Mouse (Mus musculus) ovary, postnatal 10 days (tissue): ENCODE results near the gene Npas1.

Experiments used
- DNase-seq: peaks from one replicate; pipeline ENCODE4 v3.0.0; 2022; ENCODE audit warnings: low spot score

Gene Npas1

GRCm38 (mm10) chr7:16477628-16478027, at the start of gene Npas1:
TSS of gene Npas1 (minus strand) at chr7:16477728.
- no peak for DNase-seq

DNA sequence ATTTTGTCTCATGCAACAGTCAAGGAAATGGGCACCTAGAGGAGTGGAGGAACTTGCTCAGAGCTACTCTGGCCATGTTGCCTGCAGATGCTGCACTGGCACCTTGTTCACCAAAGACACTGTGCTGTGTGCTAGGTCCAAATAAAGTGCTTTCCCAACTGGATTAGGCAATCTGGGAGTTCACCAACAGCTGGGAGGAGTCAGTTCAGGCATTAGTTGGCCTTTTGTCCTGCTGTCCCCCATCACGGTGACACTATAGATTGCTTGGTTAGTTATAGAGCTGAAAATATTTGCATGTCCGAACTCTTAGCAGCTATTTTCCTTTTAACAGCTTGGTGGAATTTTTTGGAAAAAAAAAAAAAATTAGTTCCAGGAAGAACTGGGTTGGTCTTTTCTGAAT, 48.5 kb upstream of the Npas1 start:
- no peak for DNase-seq

DNA sequence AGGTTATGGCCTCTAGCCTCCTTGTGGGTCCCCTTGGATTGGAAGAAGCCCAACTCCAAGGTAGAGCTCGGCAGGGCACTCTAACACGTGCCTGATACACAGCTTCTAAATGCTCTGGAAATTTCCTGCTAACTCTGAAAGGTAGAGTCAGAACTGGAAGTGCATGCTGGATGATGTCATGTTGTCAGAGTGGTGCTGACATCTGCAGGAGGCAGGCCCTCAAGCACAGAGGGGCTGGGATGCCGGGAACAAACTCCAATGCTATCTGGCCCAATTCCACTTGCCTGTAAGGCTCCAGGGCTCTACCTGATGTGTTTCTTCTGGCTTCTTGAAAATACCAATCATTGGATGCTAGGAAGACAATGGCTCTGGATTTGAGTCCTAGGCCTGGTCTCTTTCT, 47.9 kb upstream of the Npas1 start:
- DNase-seq: no peak

DNA sequence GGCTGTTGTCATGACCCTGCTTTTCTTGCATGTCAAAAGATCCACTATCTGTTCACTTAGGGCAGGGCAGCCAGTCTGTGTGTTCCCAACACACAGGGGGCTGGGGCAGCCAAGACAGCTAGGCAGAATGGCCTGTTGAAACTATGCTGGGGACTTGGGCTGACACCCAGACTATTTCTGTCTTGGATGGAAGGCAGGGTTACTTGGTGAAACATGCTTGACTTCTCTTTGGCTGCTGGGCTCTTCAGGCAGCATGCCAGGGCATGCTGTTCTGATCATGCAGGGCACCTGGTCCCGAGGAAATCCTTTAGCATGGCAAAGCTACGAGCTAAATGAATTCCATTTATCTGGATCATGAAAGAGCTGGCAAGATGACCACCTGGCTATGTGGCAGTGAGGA, 46.8 kb upstream of the Npas1 start:
- no peak for DNase-seq

- DNase-seq: no peak
Observed at GRCm38 (mm10) chr7:16519310-16519709, 41.8 kb upstream of the Npas1 start.

- DNase-seq: no peak
Observed at GRCm38 (mm10) chr7:16517198-16517597, 39.7 kb upstream of the Npas1 start.

DNA sequence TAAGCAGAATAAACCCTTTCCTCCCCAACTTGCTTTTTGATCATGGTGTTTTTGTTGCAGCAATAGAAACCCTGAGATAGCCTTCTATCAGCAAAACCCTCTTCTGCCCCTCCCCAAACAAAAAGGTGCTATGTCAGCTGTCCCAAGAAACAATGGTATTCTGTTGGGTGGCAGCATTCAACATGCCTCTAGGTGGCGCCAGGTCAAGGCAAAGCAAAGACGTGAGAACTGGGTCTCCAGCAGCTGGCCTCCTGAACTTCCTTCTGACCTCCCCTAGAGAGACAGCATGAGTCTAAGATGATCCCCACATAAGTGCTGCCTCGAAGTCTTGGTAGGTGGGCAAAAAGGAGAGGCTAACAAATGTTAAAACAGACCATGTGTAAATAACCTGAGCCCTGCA, 29.8 kb upstream of the Npas1 start:
- DNase-seq: no peak

DNA sequence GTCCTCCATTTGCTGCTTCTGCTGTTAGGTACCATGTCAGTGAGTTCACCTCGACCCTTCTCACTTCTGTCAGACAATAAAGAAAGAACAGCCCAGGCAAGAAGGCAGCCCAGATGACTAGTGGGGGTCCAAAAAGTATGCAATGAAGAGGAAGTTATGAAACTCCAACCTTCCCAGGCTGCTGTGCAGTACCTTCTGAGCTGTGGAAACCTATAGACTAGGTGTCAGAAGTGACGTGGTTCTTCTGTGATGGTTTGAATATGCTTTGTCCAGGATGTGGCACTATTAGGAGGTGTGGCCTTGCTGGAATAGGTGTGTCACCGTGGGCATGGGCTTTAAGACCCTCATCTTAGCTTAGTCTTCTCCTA, 27.7 kb upstream of the Npas1 start:
- DNase-seq: no peak

- no peak for DNase-seq
Observed at GRCm38 (mm10) chr7:16504573-16505225, 27.2 kb upstream of the Npas1 start.

DNA sequence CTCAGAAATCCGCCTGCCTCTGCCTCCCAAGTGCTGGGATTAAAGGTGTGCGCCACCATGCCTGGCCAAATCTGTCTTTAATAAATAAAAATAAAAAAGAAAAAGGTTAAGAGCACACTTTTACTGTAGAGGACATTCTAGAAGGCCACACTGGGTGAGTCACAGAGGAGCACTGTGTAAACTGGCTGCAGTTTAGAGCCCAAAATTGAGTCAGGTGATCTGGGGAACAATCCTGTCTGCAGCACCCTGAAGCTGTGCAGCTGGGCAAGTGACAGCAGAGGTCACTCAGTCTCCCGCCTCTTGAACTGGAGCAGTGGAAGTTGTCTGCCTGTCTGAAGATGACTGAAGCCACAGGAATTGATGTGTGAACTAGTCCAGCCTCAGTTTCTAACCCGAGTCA, 24.0 kb upstream of the Npas1 start:
- DNase-seq: no peak

DNA sequence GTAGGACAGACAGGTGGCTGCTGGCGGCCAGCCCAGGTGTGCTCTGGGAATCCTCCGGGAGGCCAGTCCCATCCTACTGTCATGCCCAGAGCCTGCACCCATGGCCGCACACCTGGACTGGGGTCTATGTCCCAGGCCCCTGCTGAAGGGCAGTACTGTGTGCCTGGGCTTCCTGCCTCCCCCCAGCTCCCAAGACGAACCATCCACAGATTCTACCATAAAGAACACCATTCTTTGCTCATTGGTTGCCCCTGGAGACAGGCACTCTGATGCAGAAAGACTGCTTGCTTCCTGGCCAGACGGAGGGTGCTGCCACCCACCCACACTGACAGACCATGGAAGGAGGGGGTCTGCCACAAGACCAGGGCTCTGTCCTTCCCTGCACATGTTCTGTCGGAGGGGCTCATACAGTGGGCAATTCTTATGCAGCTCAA, 22.2 kb upstream of the Npas1 start:
- DNase-seq: no peak

GRCm38 (mm10) chr7:16496260-16496659, 18.7 kb upstream of the Npas1 start:
- no peak for DNase-seq

- no peak for DNase-seq
Observed at GRCm38 (mm10) chr7:16493361-16493760, 15.8 kb upstream of the Npas1 start.

GRCm38 (mm10) chr7:16492211-16492610, 14.7 kb upstream of the Npas1 start:
- DNase-seq: no peak

GRCm38 (mm10) chr7:16491759-16492158, 14.2 kb upstream of the Npas1 start:
- no peak for DNase-seq

- no peak for DNase-seq
Observed at GRCm38 (mm10) chr7:16489948-16490347, 12.4 kb upstream of the Npas1 start.

DNA sequence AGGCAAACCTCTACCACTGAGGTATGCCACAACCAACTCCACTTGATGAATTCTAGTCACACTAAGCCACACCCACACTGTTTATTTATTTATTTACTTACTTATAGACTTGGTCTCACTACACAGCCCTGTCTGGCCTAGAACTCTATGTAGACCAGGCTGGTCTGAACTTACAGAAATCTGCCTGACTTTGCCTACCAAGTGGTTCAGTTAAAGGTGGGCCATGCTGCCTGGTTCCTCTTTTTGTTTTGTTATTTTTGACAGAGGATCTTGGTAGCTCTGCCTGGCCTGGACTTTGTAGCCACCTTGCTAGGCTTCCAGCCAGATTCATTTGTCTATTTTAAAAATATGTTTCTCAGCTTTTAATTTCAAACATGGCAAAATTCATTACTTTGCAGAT, 11.3 kb upstream of the Npas1 start:
- DNase-seq: no peak

- no peak for DNase-seq
Observed at GRCm38 (mm10) chr7:16476600-16476989, 933 bp downstream of the Npas1 start.

DNA sequence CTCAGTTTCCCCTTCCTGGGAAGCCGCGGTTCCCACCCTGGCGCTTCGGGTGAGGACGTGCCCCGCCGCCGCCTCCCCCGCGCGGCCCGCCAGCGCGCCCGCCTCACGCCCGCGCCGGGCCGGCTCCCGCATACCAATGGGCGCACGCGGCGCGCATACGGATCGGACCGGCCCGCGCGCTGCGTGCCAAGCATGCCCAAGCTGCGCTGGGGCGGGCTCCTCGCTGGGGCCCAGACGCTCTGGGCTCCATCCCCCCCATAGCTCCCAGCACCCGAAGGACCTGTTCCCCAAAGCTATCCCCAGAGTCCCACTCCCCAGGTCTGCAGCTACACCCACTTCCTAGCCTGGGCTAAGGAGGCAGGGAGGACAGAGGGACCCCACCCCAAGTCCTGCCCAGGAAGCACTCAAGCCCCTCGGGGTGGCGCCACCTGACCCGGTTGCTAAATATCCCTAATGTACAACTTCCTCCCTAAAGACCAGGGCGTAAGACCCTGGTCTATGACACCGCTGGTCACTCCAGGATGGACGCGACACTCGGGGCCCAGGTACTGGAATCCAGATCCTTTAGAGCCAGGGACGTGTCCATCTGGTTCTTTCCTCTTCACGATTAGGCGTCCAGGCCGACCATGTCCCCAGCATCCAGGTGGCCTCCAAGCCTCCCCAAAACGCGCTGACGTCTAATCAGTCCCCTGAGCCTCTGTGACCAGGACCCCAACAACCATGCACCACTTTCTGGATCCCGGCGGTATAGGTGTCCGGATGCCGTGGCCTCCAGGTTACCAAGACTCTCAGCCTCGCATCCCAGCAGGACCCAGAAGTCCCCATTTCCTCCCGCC, 1.5 kb downstream of the Npas1 start:
- DNase-seq: no peak

GRCm38 (mm10) chr7:16475321-16475720, 2.2 kb downstream of the Npas1 start:
- no peak for DNase-seq

GRCm38 (mm10) chr7:16474445-16474844, 3.1 kb downstream of the Npas1 start:
- no peak for DNase-seq

- DNase-seq: no peak
Observed at GRCm38 (mm10) chr7:16473847-16474246, 3.7 kb downstream of the Npas1 start.

DNA sequence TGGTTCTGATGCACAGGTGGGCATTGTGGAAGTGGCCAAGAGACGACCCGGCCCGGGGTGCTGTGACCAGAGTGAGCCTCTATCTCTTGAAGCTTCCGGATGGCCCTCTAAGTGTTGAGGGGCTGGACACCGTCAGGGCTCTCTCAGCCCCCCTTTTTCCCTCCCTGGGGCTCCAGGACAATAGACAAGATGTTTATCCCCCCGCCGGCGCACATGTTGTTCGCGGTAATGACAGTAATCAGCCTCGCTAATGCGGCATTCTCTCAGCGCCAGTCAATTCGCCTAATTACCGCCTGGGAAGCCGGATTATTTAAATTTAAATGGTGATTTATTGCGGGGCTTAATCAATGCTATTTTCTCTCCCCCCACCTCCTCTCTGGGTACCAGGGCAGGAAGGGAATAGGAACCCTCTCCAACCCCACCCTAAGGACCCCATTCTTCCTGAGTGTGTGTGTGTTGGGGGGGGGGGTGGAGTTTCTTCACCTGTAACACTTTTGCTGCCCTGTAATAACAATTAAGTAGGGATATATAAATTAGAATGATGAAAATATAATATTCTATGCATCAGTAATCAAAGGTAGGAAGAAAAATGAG, 5.3 kb downstream of the Npas1 start:
- DNase-seq: no peak
